Mouse (Mus musculus) large intestine, adult 2 months (tissue): ENCODE data around the gene Tusc1. TPM values are rescaled to one million over a fixed set of nuclear protein-coding genes. Genes with fewer than 3 reads are reported as not detected.

Experiments
- DNase-seq: peaks from one replicate; pipeline ENCODE4 v3.0.0-alpha.2; 2012; ENCODE audit warnings: low read depth, low spot score
- WGBS: fragments of 180-500 bp; shearing (Covaris S2); methylation state at CpG from one replicate; pipeline ENCODE4 v1.1.7; 2018; 5-methylcytosine and 5-hydroxymethylcytosine counted together
- polyA plus RNA-seq: library from polyadenylated mRNA; depleted of rRNA; stranded (reverse); fragments of >200 nt; gene quantifications from 2 replicates; pipeline ENCODE4 v1.2.3, GENCODE M21; 2012; rRNA removed

The Tusc1 gene
- 2.9 and 3.7 TPM in 2 replicates for polyA plus RNA-seq

DNA sequence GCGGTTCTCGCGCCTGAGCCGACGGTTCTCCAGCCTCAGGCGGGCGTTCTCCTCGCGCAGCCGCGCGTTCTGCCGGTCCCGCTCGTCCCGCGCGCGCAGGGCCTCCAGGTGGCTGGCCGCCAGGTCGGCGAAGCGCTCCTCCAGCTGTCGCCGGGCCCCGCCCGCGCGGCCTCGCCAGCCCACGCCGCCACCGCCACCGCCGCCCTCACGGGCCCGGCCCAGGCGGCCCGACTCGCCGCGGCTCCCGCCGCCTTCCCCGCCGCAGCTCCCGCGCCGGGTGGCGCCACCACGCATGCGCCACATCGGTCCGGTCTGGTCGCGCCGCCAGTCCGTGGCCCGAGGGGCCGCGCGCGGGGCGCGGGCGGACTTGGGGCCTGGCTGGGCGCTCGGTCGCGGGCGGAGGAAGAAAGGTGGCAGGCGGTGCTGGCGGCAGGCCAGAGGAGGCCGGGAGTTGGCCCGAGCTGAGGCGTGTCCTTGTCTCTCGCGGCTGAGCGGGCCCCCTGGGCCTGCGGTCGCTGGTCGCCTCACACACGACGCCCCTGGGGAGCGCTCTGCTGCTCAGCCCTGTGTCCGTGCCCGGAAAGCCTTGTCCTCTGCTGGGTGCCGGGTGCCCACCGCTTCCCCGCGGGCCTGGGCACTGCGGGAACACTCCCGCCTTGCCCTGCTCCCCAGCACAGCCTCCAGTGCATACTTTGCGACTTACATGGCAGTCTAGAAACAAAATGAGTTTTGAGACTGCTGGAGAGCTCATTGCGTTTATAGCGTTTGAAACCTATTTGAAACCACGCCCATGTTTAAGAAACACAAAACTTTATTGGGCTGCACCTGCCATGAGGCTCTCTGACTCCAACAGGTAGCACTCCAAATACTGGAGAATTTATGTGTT is at the start of gene Tusc1:
Gene Tusc1, minus strand, starts transcription at position 394 of the 886 bp plus-strand sequence.
- 1% methylated on average over 94 of the region's 97 CpGs for WGBS

GRCm38 (mm10) chr4:93352930-93353329 is 17.6 kb upstream of the Tusc1 start:
- no peak for DNase-seq
- WGBS, result 36% methylated on average over 2 of the region's 2 CpGs

More for the DNA sequence above, at the start of gene Tusc1:
- DNase-seq, result peak; percentile 33

DNA sequence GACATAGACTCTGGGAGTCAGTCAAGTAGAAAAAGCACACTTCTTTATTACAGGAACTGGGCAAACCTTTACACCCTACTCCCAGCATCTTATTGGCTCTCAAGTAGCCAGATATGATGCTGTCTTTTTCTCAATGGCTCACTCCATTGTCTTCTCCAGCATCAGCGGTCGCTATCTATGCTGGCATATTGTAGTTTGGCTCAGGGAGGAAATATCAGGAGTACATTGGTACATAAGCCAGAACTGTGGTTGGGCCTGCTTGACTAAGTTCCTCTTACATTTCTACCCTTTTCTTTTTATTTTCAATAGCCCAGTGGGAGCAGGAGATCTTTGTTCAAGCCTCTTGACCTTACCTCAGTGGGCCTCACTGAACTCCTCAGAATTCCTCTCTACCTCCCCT is 9.0 kb upstream of the Tusc1 start:
- DNase-seq, result no peak
- 93% methylated on average over 2 of the region's 2 CpGs for WGBS

GRCm38 (mm10) chr4:93341568-93341967 is 6.3 kb upstream of the Tusc1 start:
- no peak for DNase-seq

GRCm38 (mm10) chr4:93337977-93338376 is 2.7 kb upstream of the Tusc1 start:
- no peak for DNase-seq
- 69% methylated on average over 3 of the region's 3 CpGs for WGBS

DNA sequence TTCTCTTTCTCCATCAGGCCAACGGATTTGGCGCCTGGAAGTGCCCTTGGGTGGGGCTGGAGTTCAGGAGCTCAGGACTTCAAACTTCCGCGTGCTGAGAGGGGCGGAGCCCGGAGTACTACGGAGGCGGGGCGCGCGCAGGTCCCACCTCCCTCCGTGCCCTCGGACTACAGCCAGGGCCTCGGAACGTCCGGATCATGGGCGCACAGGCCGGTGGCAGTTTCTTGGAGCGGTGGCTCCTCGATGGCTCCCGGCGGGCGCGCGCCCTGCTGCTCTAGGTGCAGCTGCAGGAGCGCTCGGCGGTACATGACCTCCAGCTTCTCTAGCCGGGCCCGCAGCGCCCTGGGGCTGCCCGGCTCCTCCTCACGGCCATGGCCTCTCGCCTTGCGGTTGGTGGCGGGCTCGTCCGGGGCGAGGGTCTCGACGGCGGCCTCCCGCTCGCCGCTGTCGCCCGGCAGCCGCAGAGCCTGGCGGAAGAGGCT is 634 bp downstream of the Tusc1 start:
- peak; percentile 64 for DNase-seq
- under 1% methylated on average over 48 of the region's 49 CpGs for WGBS

DNA sequence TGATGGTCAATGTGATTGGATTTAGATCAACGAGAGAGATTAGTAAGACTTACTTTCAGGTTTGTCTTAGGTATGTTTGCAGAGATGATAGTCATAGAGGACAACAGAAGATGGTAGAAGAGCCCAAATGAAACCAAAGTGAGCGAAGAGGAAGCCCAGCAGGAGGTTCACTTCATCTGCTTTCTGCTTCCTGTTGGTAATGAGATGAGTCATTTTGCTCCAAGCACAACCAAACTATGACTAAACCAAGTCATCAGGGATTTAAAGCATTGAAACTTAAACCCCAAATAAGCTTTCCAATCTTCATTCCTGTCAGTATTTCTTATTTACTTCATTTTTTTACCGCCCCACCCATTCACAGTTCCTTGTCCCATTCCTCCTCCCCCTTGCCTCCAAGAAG is 27.8 kb downstream of the Tusc1 start:
- WGBS, result 84% methylated on average over 3 of the region's 3 CpGs
- no peak for DNase-seq

DNA sequence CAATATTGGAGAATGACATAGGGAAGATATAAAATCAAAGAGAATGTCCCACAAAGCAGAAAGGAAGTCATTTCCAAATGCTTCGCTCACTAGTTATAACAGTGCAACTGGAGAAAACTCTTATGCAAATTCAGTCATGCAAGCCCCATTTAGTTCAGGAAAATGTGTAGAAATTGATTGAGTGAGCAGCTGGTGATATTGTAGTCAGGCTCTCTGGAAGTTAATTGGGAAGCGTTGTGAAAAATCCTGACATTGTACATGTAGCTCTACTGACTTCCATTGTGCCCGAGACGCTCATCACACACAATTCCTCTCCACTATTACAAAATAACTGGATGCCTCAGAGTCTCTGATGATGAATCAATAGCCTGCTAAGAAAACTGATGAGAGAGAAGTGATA is 49.2 kb downstream of the Tusc1 start:
- WGBS, result 91% methylated on average over 4 of the region's 4 CpGs
- DNase-seq, result no peak
